Mouse (Mus musculus) kidney, postnatal 0 days (tissue): ENCODE results near the gene R3hdm4. TPM values are rescaled to one million over a fixed set of nuclear protein-coding genes. Genes with fewer than 3 reads are reported as not detected.

ENCODE experiments used
- ATAC-seq: fragments of 200-750 bp; cut with Nextera tagmentation; replicated peaks from 2 replicates; pipeline ENCODE4 v1.8.0; 2017; ENCODE audit warnings: low read depth, moderate number of reproducible peaks, moderate TSS enrichment, moderate library complexity; ENCODE audit not compliant: low FRiP score
- DNase-seq: peaks from one replicate; pipeline ENCODE4 v3.0.0-alpha.2; 2016; ENCODE audit warnings: low spot score
- H3K27ac ChIP-seq: fragments of 300-500 bp; sonication (generic); 2 replicates; pipeline ENCODE4 v1.5.1; 2014; ENCODE audit warnings: mild to moderate bottlenecking
- H3K27me3 ChIP-seq: fragments of 300-500 bp; sonication (generic); 2 replicates; pipeline ENCODE4 v1.6.1; 2014; ENCODE audit warnings: low read length, mixed read lengths; ENCODE audit not compliant: insufficient read depth
- H3K36me3 ChIP-seq: fragments of 300-500 bp; sonication (generic); 2 replicates; pipeline ENCODE4 v1.6.1; 2014; ENCODE audit warnings: low read length, mixed read lengths; ENCODE audit not compliant: insufficient read depth
- H3K4me1 ChIP-seq: fragments of 300-500 bp; sonication (generic); replicated peaks from 2 replicates; pipeline ENCODE4 v1.6.1; 2014; ENCODE audit warnings: antibody characterized with exemption, low read length, mixed read lengths; ENCODE audit not compliant: insufficient read depth
- H3K4me2 ChIP-seq: fragments of 300-500 bp; sonication (generic); 2 replicates; pipeline ENCODE4 v1.6.1; 2014; ENCODE audit warnings: mild to moderate bottlenecking, low read length, moderate library complexity, mixed read lengths
- H3K4me3 ChIP-seq: fragments of 300-500 bp; sonication (generic); replicated peaks from 2 replicates; pipeline ENCODE4 v1.5.1; 2014; ENCODE audit warnings: low read depth, low read length
- H3K9ac ChIP-seq: fragments of 300-500 bp; sonication (generic); 2 replicates; pipeline ENCODE4 v1.6.1; 2014; ENCODE audit warnings: low read depth, low read length
- H3K9me3 ChIP-seq: fragments of 300-500 bp; sonication (generic); replicated peaks from 2 replicates; pipeline ENCODE4 v1.6.1; 2016; ENCODE audit warnings: low read length, inconsistent platforms, mixed read lengths
- CTCF ChIP-seq: IDR thresholded peaks from 2 replicates; pipeline ENCODE4 v1.5.1; 2016; ENCODE audit warnings: antibody characterized with exemption, low read depth, mild to moderate bottlenecking, moderate library complexity
- WGBS: fragments of 180-500 bp; shearing (Covaris S2); extraction: QIAGEN DNeasy Blood & Tissue Kit; methylation state at CpG from one replicate; pipeline ENCODE4 v1.1.7; 2014; 5-methylcytosine and 5-hydroxymethylcytosine counted together
- polyA plus RNA-seq: library from polyadenylated mRNA; unstranded; fragments of >200 nt; fragmentation: Nextera tagmentation; extraction: Ambion mirVana; gene quantifications from 2 replicates; pipeline ENCODE4 v1.2.1, GENCODE M21; 2015

Gene R3hdm4
- polyA plus RNA-seq, 1 experiment from 2014 or later: 120 TPM

GRCm38 (mm10) chr10:79927324-79928029, 6.5 kb upstream of the R3hdm4 start:
- peaks cover 12% of the 10 kb centered on the region; the same call in 1 of the 2 replicates for H3K36me3 ChIP-seq

GRCm38 (mm10) chr10:79926491-79927323, 5.7 kb upstream of the R3hdm4 start, which contains the start of gene Arid3a:
Arid3a (plus strand) TSS chr10:79927043.
- peak within 1 kb of the TSS; percentile 91 for H3K4me3 ChIP-seq
- ATAC-seq (peak; percentile 75), DNase-seq (peak; percentile 96)
- no peaks in the 10 kb centered on the region for H3K9me3 ChIP-seq
- H3K36me3 ChIP-seq: peaks cover 7% of the 10 kb centered on the region; the same call in 1 of the 2 replicates
- TF ChIP-seq CTCF: 0 out of 2 replicates have a peak, but pooled peaks have one; percentile 4
- peak within 1 kb of the TSS; percentile 68 for H3K4me2 ChIP-seq
- H3K27me3 ChIP-seq: peaks cover 10% of the 10 kb centered on the region
- WGBS: under 1% methylated on average over 61 of the region's 63 CpGs
- H3K9ac ChIP-seq: peak within 1 kb of the TSS; percentile 93
- H3K27ac ChIP-seq: peak within 1 kb of the TSS; percentile 98
- peaks cover 14% of the 10 kb centered on the region for H3K4me1 ChIP-seq

More at GRCm38 (mm10) chr10:79927324-79928029, 6.5 kb upstream of the R3hdm4 start:
- WGBS: under 1% methylated on average over 50 of the region's 54 CpGs
- peak overlapping the region; percentile 93 for H3K9ac ChIP-seq
- ATAC-seq (peak; percentile 33), DNase-seq (peak; percentile 72)
- peak overlapping the region; percentile 98 for H3K27ac ChIP-seq
- peaks cover 18% of the 10 kb centered on the region for H3K4me1 ChIP-seq
- peaks cover 5% of the 10 kb centered on the region for H3K27me3 ChIP-seq
- no peaks in the 10 kb centered on the region for H3K9me3 ChIP-seq
- H3K4me2 ChIP-seq: peak overlapping the region; percentile 68
- H3K4me3 ChIP-seq: peak overlapping the region; percentile 91
- TF ChIP-seq CTCF: 0 out of 2 replicates have a peak, but pooled peaks have one; percentile 11

GRCm38 (mm10) chr10:79925785-79926490, 4.9 kb upstream of the R3hdm4 start:
- 7% methylated on average over 15 of the region's 15 CpGs for WGBS

GRCm38 (mm10) chr10:79924998-79925784, 4.2 kb upstream of the R3hdm4 start:
- peak; percentile 100 for TF ChIP-seq CTCF
- no peak overlapping the region for H3K9ac ChIP-seq
- H3K9me3 ChIP-seq: no peaks in the 10 kb centered on the region
- peak overlapping the region; percentile 68; the same call in 1 of the 2 replicates for H3K4me2 ChIP-seq
- no peak overlapping the region for H3K27ac ChIP-seq
- 10% methylated on average over 29 of the region's 29 CpGs for WGBS
- peaks cover 26% of the 10 kb centered on the region for H3K4me1 ChIP-seq
- H3K4me3 ChIP-seq: no peak overlapping the region
- H3K27me3 ChIP-seq: peaks cover 25% of the 10 kb centered on the region
- DNase-seq (peak; percentile 92), ATAC-seq (no peak)
- no peaks in the 10 kb centered on the region for H3K36me3 ChIP-seq

More at GRCm38 (mm10) chr10:79925785-79926490, 4.9 kb upstream of the R3hdm4 start:
- Histone ChIP-seq H3K9ac (peak overlapping the region; percentile 93; the same call in 1 of the 2 replicates), H3K36me3 (peaks cover 1% of the 10 kb centered on the region; the same call in 1 of the 2 replicates), H3K4me2 (peak overlapping the region; percentile 68), H3K9me3 (no peaks in the 10 kb centered on the region), H3K27me3 (peaks cover 18% of the 10 kb centered on the region), H3K4me1 (peaks cover 21% of the 10 kb centered on the region), H3K27ac (peak overlapping the region; percentile 20; the same call in 1 of the 2 replicates), H3K4me3 (peak overlapping the region; percentile 91)
- DNase-seq: no peak
- no peak for ATAC-seq
- TF ChIP-seq CTCF: no peak

- DNase-seq: no peak
- WGBS: 4% methylated on average over 34 of the region's 34 CpGs
These were observed 564 bp upstream of the R3hdm4 start for GRCm38 (mm10) chr10:79921572-79921971.

More at GRCm38 (mm10) chr10:79921572-79921971, 564 bp upstream of the R3hdm4 start:
- no peak for TF ChIP-seq CTCF
- peak overlapping the region; percentile 26 for H3K4me3 ChIP-seq
- H3K4me2 ChIP-seq: peak overlapping the region; percentile 48
- H3K9ac ChIP-seq: 0 out of 2 replicates have a peak overlapping the region, but pooled peaks have one; percentile 35
- peaks cover 18% of the 10 kb centered on the region for H3K4me1 ChIP-seq
- no peaks in the 10 kb centered on the region for H3K36me3 ChIP-seq
- no peaks in the 10 kb centered on the region for H3K9me3 ChIP-seq
- H3K27ac ChIP-seq: no peak overlapping the region
- peaks cover 46% of the 10 kb centered on the region for H3K27me3 ChIP-seq
- no peak for ATAC-seq
